Mouse (Mus musculus) embryonic stem cell, embryonic (primary cell): ENCODE measurements around the gene Cdk12.

Experiments used
- CTCF ChIA-PET, 4 experiments: fragments of 300-600 bp in 2 of 4; fragments of 350-600 bp in 2 of 4; sonication (Branson Sonifier 250); formaldehyde crosslinking; loops; one replicate each; lab custom pipeline; 2022; ENCODE audit warnings: inconsistent platforms in 2 of 4; lab: Charles Lee
- POLR2A ChIA-PET, 4 experiments: fragments of 300-600 bp in 2 of 4; fragments of 350-600 bp in 2 of 4; sonication (Branson Sonifier 250); formaldehyde crosslinking; loops; one replicate each; lab custom pipeline; 2022; ENCODE audit warnings: antibody characterized with exemption in 4 of 4, inconsistent platforms in 1 of 4; lab: Charles Lee

Cdk12 gene

GRCm38 (mm10) chr11:98287531-98287930, 84.7 kb downstream of the Cdk12 start:
- CTCF ChIA-PET = interaction anchor here in 1 of 4 experiments (1.6 kb wide), 1 partner anchor 55 kb away, joined by 7 read pairs; no protein-coding TSS in a partner anchor
- POLR2A ChIA-PET = interaction anchor here in 1 of 4 experiments (1.4 kb wide), 1 partner anchor 9 kb away, joined by 3 read pairs; no protein-coding TSS in a partner anchor

- CTCF ChIA-PET = interaction anchor here in 1 of 4 experiments (1.6 kb wide), 1 partner anchor 54 kb away, joined by 7 read pairs; no protein-coding TSS in a partner anchor
These were observed 85.1 kb downstream of the Cdk12 start for GRCm38 (mm10) chr11:98287961-98288360.

GRCm38 (mm10) chr11:98289873-98290272, 87.0 kb downstream of the Cdk12 start:
- POLR2A ChIA-PET = interaction anchor here in 1 of 4 experiments (1.4 kb wide), 1 partner anchor 32 kb away, joined by 3 read pairs; no protein-coding TSS in a partner anchor
- CTCF ChIA-PET = no interaction called here

More at GRCm38 (mm10) chr11:98287961-98288360, 85.1 kb downstream of the Cdk12 start:
- POLR2A ChIA-PET = interaction anchor here in 2 of 4 experiments (1.2 to 1.4 kb wide), 2 partner anchors 8 to 9 kb away, joined by 3 read pairs; no protein-coding TSS in a partner anchor

GRCm38 (mm10) chr11:98290906-98291305, 88.0 kb downstream of the Cdk12 start:
- POLR2A ChIA-PET = interaction anchor here in 1 of 4 experiments (1.4 kb wide), 1 partner anchor 33 kb away, joined by 3 read pairs; no protein-coding TSS in a partner anchor
- CTCF ChIA-PET = interaction anchor here in 2 of 4 experiments (0.5 to 1.3 kb wide), 3 partner anchors 11 to 1599 kb away, joined by 3 to 8 read pairs (median 4); no protein-coding TSS in a partner anchor

GRCm38 (mm10) chr11:98293070-98293469, 90.2 kb downstream of the Cdk12 start:
- POLR2A ChIA-PET = interaction anchor here in 1 of 4 experiments (0.6 to 1.1 kb wide), 2 partner anchors 8 to 22 kb away, joined by 3 to 6 read pairs; no protein-coding TSS in a partner anchor
- CTCF ChIA-PET = interaction anchor here in 1 of 4 experiments (0.7 kb wide), 1 partner anchor 901 kb away, joined by 3 read pairs; no protein-coding TSS in a partner anchor

- POLR2A ChIA-PET = interaction anchor here in 3 of 4 experiments (0.6 to 1.6 kb wide), 4 partner anchors 10 to 91 kb away, joined by 3 to 4 read pairs (median 3); partner anchors contain the start of gene Cdk12 (in 1 of the 3)
- CTCF ChIA-PET = interaction anchor here in 2 of 4 experiments (0.8 to 1.1 kb wide), 3 partner anchors 48 to 78 kb away, joined by 3 to 6 read pairs (median 5); no protein-coding TSS in a partner anchor
These were observed 91.5 kb downstream of the Cdk12 start for GRCm38 (mm10) chr11:98294188-98295012.

GRCm38 (mm10) chr11:98295013-98295585, 92.2 kb downstream of the Cdk12 start:
- CTCF ChIA-PET = interaction anchor here in 2 of 4 experiments (0.8 to 1.1 kb wide), 2 partner anchors 48 to 77 kb away, joined by 3 to 6 read pairs; no protein-coding TSS in a partner anchor

GRCm38 (mm10) chr11:98296277-98296676, 93.4 kb downstream of the Cdk12 start:
- ChIA-PET CTCF (interaction anchor here in 3 of 4 experiments (1.5 to 4.0 kb wide), 4 partner anchors 11 to 46 kb away, joined by 7 to 28 read pairs (median 12); no protein-coding TSS in a partner anchor), POLR2A (interaction anchor here in 2 of 4 experiments (1.3 to 2.9 kb wide), 8 partner anchors 9 to 94 kb away, joined by 3 to 9 read pairs (median 3); partner anchors contain the start of genes Cdk12 (in 1 of the 2) and Stard3 (in 1 of the 2))

More at GRCm38 (mm10) chr11:98295013-98295585, 92.2 kb downstream of the Cdk12 start:
- POLR2A ChIA-PET = interaction anchor here in 2 of 4 experiments (0.7 to 1.6 kb wide), 3 partner anchors 12 to 476 kb away, joined by 3 to 4 read pairs (median 3); partner anchors contain the start of gene Cdk12 (in 1 of the 2)

- ChIA-PET CTCF (interaction anchor here (0.7 to 4.0 kb wide), 9 partner anchors 10 to 46 kb away, joined by 3 to 28 read pairs (median 9); no protein-coding TSS in a partner anchor), POLR2A (interaction anchor here in 3 of 4 experiments (0.5 to 2.9 kb wide), 22 partner anchors 9 to 1473 kb away, joined by 3 to 10 read pairs (median 4); partner anchors contain the start of genes Stard3 (in 2 of the 3), Cdk12 (in 1 of the 3) and Pgap3 (in 1 of the 3))
These were observed 94.1 kb downstream of the Cdk12 start for GRCm38 (mm10) chr11:98296916-98297315.

- ChIA-PET CTCF (interaction anchor here (0.7 to 4.0 kb wide), 15 partner anchors 9 to 132 kb away, joined by 3 to 28 read pairs (median 4); partner anchors contain the start of gene Stard3 (in 1 of the 4)), POLR2A (interaction anchor here (0.5 to 2.9 kb wide), 40 partner anchors 9 to 641 kb away, joined by 3 to 10 read pairs (median 4); partner anchors contain the start of genes Cdk12 (in 3 of the 4), Pgap3 (in 3 of the 4), Stard3 (in 3 of the 4) and Erbb2 (in 1 of the 4))
These were observed 94.9 kb downstream of the Cdk12 start for GRCm38 (mm10) chr11:98297778-98298177.

GRCm38 (mm10) chr11:98298484-98299205, 95.8 kb downstream of the Cdk12 start:
- CTCF ChIA-PET = interaction anchor here in 3 of 4 experiments (0.8 to 4.0 kb wide), 11 partner anchors 25 to 158 kb away, joined by 3 to 28 read pairs (median 3); no protein-coding TSS in a partner anchor
- POLR2A ChIA-PET = interaction anchor here (0.5 to 2.9 kb wide), 32 partner anchors 9 to 635 kb away, joined by 3 to 10 read pairs (median 4); partner anchors contain the start of genes Stard3 (in 3 of the 4), Cdk12 (in 2 of the 4), Pgap3 (in 2 of the 4) and Erbb2 (in 1 of the 4)

- ChIA-PET POLR2A (interaction anchor here in 1 of 4 experiments (0.5 to 0.6 kb wide), 2 partner anchors 10 to 494 kb away, joined by 3 to 6 read pairs; no protein-coding TSS in a partner anchor), CTCF (interaction anchor here in 1 of 4 experiments (1.0 kb wide), 1 partner anchor 29 kb away, joined by 4 read pairs; no protein-coding TSS in a partner anchor)
These were observed 111.0 kb downstream of the Cdk12 start for GRCm38 (mm10) chr11:98313790-98314323.

GRCm38 (mm10) chr11:98317479-98317878, 114.6 kb downstream of the Cdk12 start:
- ChIA-PET CTCF (interaction anchor here in 3 of 4 experiments (0.6 to 1.0 kb wide), 7 partner anchors 10 to 742 kb away, joined by 3 to 12 read pairs (median 4); partner anchors contain the start of gene Srcin1 (in 1 of the 3)), POLR2A (interaction anchor here in 1 of 4 experiments (0.6 to 1.0 kb wide), 2 partner anchors 46 to 275 kb away, joined by 3 read pairs; no protein-coding TSS in a partner anchor)

- ChIA-PET POLR2A (no interaction called here), CTCF (interaction anchor here in 2 of 4 experiments (0.6 to 0.9 kb wide), 2 partner anchors 24 to 385 kb away, joined by 5 read pairs; no protein-coding TSS in a partner anchor)
These were observed 115.7 kb downstream of the Cdk12 start for GRCm38 (mm10) chr11:98318421-98319116.

- ChIA-PET POLR2A (no interaction called here), CTCF (interaction anchor here in 1 of 4 experiments (1.3 kb wide), 1 partner anchor 23 kb away, joined by 4 read pairs; no protein-coding TSS in a partner anchor)
These were observed 116.3 kb downstream of the Cdk12 start for GRCm38 (mm10) chr11:98319120-98319519.
